Mouse (Mus musculus): ENCODE results near the gene Plxnb1.

- TF ChIP-seq CTCF (conservative IDR thresholded peaks at IDR 0.05; ENCODE audit: low read length) (no peak), NANOG (IDR thresholded peaks at IDR 0.05; ENCODE audit: borderline replicate concordance, low read length) (no peak), POU5F1 (IDR thresholded peaks at IDR 0.05; ENCODE audit: borderline replicate concordance, low read length) (no peak)
Observed at GRCm38 (mm10) chr9:109095137-109095982, at the start of gene Plxnb1.
